Mouse (Mus musculus) hindbrain, embryonic 13.5 days (tissue): ENCODE measurements around the gene Mroh8. TPM values are rescaled to one million over a fixed set of nuclear protein-coding genes. Genes with fewer than 3 reads are reported as not detected.
"Not testable (repeated sequence)": the region's sequence is repeated elsewhere in the genome, so short reads cannot be mapped to it uniquely, and the experiment has no call there.

Source experiments
- ATAC-seq: fragments of 200-750 bp; cut with Nextera tagmentation; 2 replicates; pipeline ENCODE4 v1.8.0; 2017; ENCODE audit warnings: moderate TSS enrichment; ENCODE audit not compliant: low FRiP score
- H3K27ac ChIP-seq: fragments of 300-500 bp; sonication (generic); 2 replicates; pipeline ENCODE4 v1.5.1; 2015; ENCODE audit warnings: inconsistent platforms, mild to moderate bottlenecking, moderate library complexity
- H3K27me3 ChIP-seq: fragments of 300-500 bp; sonication (generic); 2 replicates; pipeline ENCODE4 v1.6.1; 2015; ENCODE audit warnings: mild to moderate bottlenecking, inconsistent platforms
- H3K36me3 ChIP-seq: fragments of 300-500 bp; sonication (generic); 2 replicates; pipeline ENCODE4 v1.6.1; 2015; ENCODE audit warnings: mild to moderate bottlenecking, inconsistent platforms
- H3K4me1 ChIP-seq: fragments of 300-500 bp; sonication (generic); replicated peaks from 2 replicates; pipeline ENCODE4 v1.6.1; 2015; ENCODE audit warnings: inconsistent platforms
- H3K4me2 ChIP-seq: fragments of 300-500 bp; sonication (generic); 2 replicates; pipeline ENCODE4 v1.6.1; 2015; ENCODE audit warnings: inconsistent platforms, mild to moderate bottlenecking, moderate library complexity
- H3K4me3 ChIP-seq: fragments of 300-500 bp; sonication (generic); 2 replicates; pipeline ENCODE4 v1.5.1; 2015; ENCODE audit warnings: mild to moderate bottlenecking, inconsistent platforms
- H3K9ac ChIP-seq: fragments of 300-500 bp; sonication (generic); 2 replicates; pipeline ENCODE4 v1.6.1; 2015; ENCODE audit warnings: mild to moderate bottlenecking, inconsistent platforms
- H3K9me3 ChIP-seq: fragments of 300-500 bp; sonication (generic); 2 replicates; pipeline ENCODE4 v1.6.1; 2016; ENCODE audit warnings: inconsistent platforms
- WGBS: fragments of 180-500 bp; shearing (Covaris S2); methylation state at CpG from one replicate; pipeline ENCODE4 v1.1.7; 2015; 5-methylcytosine and 5-hydroxymethylcytosine counted together
- polyA plus RNA-seq: library from polyadenylated mRNA; unstranded; fragments of >200 nt; fragmentation: Nextera tagmentation; extraction: Ambion mirVana; gene quantifications from 2 replicates; pipeline ENCODE4 v1.2.1, GENCODE M21; 2015

Mroh8 gene
- polyA plus RNA-seq, 1 experiment from 2014 or later, result 0.43 TPM

- H3K9ac ChIP-seq, result no peak overlapping the region
- ATAC-seq, result no peak
- WGBS, result 87% methylated on average over 6 of the region's 6 CpGs
- H3K36me3 ChIP-seq, result peaks cover 59% of the 10 kb centered on the region
- no peaks in the 10 kb centered on the region for H3K4me1 ChIP-seq
- no peaks in the 10 kb centered on the region for H3K27me3 ChIP-seq
- no peak overlapping the region for H3K27ac ChIP-seq
- no peak overlapping the region for H3K4me2 ChIP-seq
- no peaks in the 10 kb centered on the region for H3K9me3 ChIP-seq
- no peak overlapping the region for H3K4me3 ChIP-seq
Observed at GRCm38 (mm10) chr2:157178167-157178566, 101.2 kb downstream of the Mroh8 start.

DNA sequence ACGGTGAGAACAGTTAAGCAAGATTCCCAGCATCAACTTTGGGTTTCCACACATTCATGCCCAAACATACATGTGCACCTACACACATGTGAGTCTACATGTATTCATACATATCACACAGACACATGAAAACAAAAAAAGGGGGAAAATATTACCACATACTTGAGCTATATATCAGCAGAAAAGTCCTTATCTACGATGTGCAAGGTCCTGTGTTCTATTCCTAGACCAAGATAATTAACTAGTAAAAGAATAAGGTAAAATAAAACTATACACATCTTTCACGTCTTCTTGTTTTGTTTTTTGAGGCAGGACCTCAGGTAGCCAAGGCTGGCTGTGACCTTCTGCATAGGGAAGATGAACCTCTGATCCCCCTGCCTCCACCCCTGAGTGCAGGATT is 103.1 kb downstream of the Mroh8 start:
- H3K4me1 ChIP-seq, result no peaks in the 10 kb centered on the region
- no peak for ATAC-seq
- no peak overlapping the region for H3K4me2 ChIP-seq
- H3K4me3 ChIP-seq, result no peak overlapping the region
- no peak overlapping the region for H3K9ac ChIP-seq
- WGBS, result 95% methylated on average over 3 of the region's 3 CpGs
- H3K9me3 ChIP-seq, result no peaks in the 10 kb centered on the region
- peaks cover 55% of the 10 kb centered on the region for H3K36me3 ChIP-seq
- no peak overlapping the region for H3K27ac ChIP-seq
- no peaks in the 10 kb centered on the region for H3K27me3 ChIP-seq

DNA sequence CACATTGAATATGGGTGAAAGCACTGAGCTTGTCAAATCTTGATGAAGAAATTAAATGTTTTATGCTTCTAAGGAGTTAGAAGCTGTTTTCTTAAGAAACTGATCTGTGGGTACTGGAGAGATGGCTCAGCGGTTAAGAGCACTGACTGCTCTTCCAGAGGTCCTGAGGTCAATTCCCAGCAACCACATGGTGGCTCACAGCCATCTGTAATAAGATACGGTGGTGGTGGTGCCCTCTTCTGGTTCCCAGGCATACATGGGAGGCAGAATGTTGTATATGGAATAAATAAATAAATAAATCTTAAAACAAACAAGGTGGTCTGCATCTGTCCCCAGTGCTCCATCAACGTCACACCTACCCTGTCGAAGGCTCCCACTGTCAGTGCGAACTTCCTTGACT is 104.9 kb downstream of the Mroh8 start:
- 0 out of 2 replicates have a peak, but pooled peaks cover 9% of the 10 kb centered on the region for H3K4me1 ChIP-seq
- H3K4me3 ChIP-seq, result no peak overlapping the region
- WGBS, result 74% methylated on average over 5 of the region's 5 CpGs
- no peaks in the 10 kb centered on the region for H3K9me3 ChIP-seq
- no peak for ATAC-seq
- no peak overlapping the region for H3K4me2 ChIP-seq
- no peaks in the 10 kb centered on the region for H3K27me3 ChIP-seq
- H3K36me3 ChIP-seq, result peaks cover 46% of the 10 kb centered on the region
- H3K27ac ChIP-seq, result no peak overlapping the region
- H3K9ac ChIP-seq, result no peak overlapping the region

GRCm38 (mm10) chr2:157173555-157173954 is 105.8 kb downstream of the Mroh8 start:
- Histone ChIP-seq H3K4me2 (no peak overlapping the region), H3K27me3 (no peaks in the 10 kb centered on the region), H3K4me1 (0 out of 2 replicates have a peak, but pooled peaks cover 9% of the 10 kb centered on the region), H3K9ac (no peak overlapping the region), H3K9me3 (no peaks in the 10 kb centered on the region), H3K27ac (no peak overlapping the region), H3K36me3 (peaks cover 48% of the 10 kb centered on the region), H3K4me3 (no peak overlapping the region)
- WGBS, result 94% methylated on average over 6 of the region's 6 CpGs
- no peak for ATAC-seq

- ATAC-seq, result no peak
- Histone ChIP-seq H3K4me2 (no peak overlapping the region), H3K4me3 (no peak overlapping the region), H3K36me3 (peaks cover 48% of the 10 kb centered on the region), H3K27ac (no peak overlapping the region), H3K27me3 (no peaks in the 10 kb centered on the region), H3K9ac (no peak overlapping the region), H3K4me1 (0 out of 2 replicates have a peak, but pooled peaks cover 9% of the 10 kb centered on the region), H3K9me3 (no peaks in the 10 kb centered on the region)
- WGBS, result 98% methylated on average over 6 of the region's 6 CpGs
Observed at GRCm38 (mm10) chr2:157172984-157173383, 106.4 kb downstream of the Mroh8 start.

- Histone ChIP-seq H3K4me1 (0 out of 2 replicates have a peak, but pooled peaks cover 9% of the 10 kb centered on the region), H3K4me3 (no peak overlapping the region), H3K4me2 (no peak overlapping the region), H3K27me3 (no peaks in the 10 kb centered on the region), H3K9me3 (no peaks in the 10 kb centered on the region), H3K27ac (peak overlapping the region; percentile 37; the same call in 1 of the 2 replicates), H3K9ac (no peak overlapping the region), H3K36me3 (peaks cover 50% of the 10 kb centered on the region)
- 38% methylated on average over 6 of the region's 6 CpGs for WGBS
- no peak for ATAC-seq
Observed at GRCm38 (mm10) chr2:157170626-157171025, 108.7 kb downstream of the Mroh8 start.

DNA sequence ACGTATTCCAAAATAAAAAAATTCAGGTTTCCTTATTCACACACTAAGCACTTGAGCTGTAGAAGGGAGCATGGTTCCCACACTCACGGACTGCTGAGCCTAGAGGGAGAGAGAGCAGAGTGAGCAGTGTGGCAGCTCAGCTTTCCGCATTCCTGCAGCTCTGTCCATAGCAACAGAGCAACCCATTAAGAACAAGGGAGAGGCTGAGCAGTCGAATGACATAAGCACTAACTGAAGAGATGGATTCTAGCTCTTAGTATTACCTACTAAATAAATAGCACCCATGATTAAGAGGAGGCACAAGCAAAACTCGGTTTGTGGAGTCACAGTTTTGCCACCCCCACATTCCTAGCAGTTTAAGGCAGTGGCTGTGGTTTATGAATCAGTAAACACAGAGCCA is 109.2 kb downstream of the Mroh8 start:
- Histone ChIP-seq H3K36me3 (peaks cover 46% of the 10 kb centered on the region), H3K9ac (no peak overlapping the region), H3K4me1 (0 out of 2 replicates have a peak, but pooled peaks cover 9% of the 10 kb centered on the region), H3K9me3 (no peaks in the 10 kb centered on the region), H3K27me3 (no peaks in the 10 kb centered on the region), H3K4me3 (no peak overlapping the region), H3K4me2 (no peak overlapping the region), H3K27ac (peak overlapping the region; percentile 37; the same call in 1 of the 2 replicates)
- WGBS, result 21% methylated on average over 5 of the region's 5 CpGs
- peak; percentile 79 for ATAC-seq

GRCm38 (mm10) chr2:157166371-157167080 is 112.8 kb downstream of the Mroh8 start:
- H3K9ac ChIP-seq, result no peak overlapping the region
- H3K4me2 ChIP-seq, result no peak overlapping the region
- H3K4me3 ChIP-seq, result no peak overlapping the region
- no peaks in the 10 kb centered on the region for H3K27me3 ChIP-seq
- WGBS, result 96% methylated on average over 12 of the region's 12 CpGs
- peaks cover 40% of the 10 kb centered on the region for H3K36me3 ChIP-seq
- no peak for ATAC-seq
- no peaks in the 10 kb centered on the region for H3K9me3 ChIP-seq
- H3K27ac ChIP-seq, result no peak overlapping the region
- H3K4me1 ChIP-seq, result 0 out of 2 replicates have a peak, but pooled peaks cover 9% of the 10 kb centered on the region

DNA sequence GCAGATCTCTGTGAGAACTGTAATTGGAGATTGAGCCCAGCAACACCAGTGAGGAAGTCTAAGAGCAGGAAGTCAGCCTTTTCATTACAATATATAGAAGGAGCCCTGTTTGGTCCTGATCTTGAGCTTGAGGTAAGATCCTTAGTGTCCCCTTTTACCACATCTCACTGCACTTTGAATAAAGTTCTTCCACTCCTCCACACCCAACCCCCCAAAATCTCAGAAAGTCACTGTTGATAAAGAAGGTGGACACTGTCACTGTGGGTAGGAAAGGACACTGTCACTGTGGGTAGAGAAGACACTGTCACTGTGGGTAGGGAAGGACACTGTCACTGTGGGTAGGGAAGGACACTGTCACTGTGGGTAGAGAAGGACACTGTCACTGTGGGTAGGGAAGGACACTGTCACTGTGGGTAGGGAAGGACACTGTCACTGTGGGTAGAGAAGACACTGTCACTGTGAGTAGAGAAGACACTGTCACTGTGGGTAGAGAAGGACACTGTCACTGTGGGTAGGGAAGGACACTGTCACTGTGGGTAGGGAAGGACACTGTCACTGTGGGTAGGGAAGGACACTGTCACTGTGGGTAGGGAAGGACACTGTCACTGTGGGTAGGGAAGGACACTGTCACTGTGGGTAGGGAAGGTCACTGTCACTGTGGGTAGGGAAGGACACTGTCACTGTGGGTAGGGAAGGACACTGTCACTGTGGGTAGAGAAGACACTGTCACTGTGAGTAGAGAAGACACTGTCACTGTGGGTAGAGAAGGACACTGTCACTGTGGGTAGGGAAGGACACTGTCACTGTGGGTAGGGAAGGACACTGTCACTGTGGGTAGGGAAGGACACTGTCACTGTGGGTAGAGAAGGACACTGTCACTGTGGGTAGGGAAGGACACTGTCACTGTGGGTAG is 113.8 kb downstream of the Mroh8 start:
- peaks cover 45% of the 10 kb centered on the region for H3K36me3 ChIP-seq

DNA sequence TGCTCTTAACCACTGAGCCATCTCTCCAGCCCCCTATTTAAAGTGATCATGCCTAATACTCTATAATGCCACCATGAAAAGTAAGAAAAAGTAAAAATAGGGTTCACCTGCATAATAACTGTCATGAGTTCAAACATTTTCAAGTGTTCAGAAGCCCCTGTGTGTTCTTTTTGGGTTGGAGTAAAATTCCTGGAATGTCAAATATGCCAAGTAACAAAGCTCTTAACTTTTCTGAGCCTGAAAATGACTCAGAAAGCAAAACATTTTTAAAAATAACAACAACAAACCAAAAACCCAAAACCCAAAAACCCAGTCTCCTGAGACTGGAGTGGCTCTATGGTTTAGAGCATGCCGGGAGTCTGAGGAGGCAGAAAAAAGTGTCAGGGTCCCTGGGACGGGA is 115.2 kb downstream of the Mroh8 start:
- no peak overlapping the region for H3K27ac ChIP-seq
- H3K27me3 ChIP-seq, result no peaks in the 10 kb centered on the region
- no peaks in the 10 kb centered on the region for H3K4me1 ChIP-seq
- no peak overlapping the region for H3K4me3 ChIP-seq
- peaks cover 59% of the 10 kb centered on the region for H3K36me3 ChIP-seq
- H3K9me3 ChIP-seq, result no peaks in the 10 kb centered on the region
- no peak for ATAC-seq
- 91% methylated on average over 2 of the region's 2 CpGs for WGBS
- no peak overlapping the region for H3K9ac ChIP-seq
- H3K4me2 ChIP-seq, result no peak overlapping the region

More for the DNA sequence above, 113.8 kb downstream of the Mroh8 start:
- H3K9me3 ChIP-seq, H3K4me3 ChIP-seq, H3K4me2 ChIP-seq, H3K9ac ChIP-seq, ATAC-seq, H3K4me1 ChIP-seq, H3K27ac ChIP-seq, H3K27me3 ChIP-seq: not testable (repeated sequence)
